Mouse (Mus musculus) left cerebral cortex, postnatal 14 days (tissue): ENCODE data around the gene Eloa. TPM values are rescaled to one million over a fixed set of nuclear protein-coding genes. Genes with fewer than 3 reads are reported as not detected.
"Not testable (repeated sequence)": the region's sequence is repeated elsewhere in the genome, so short reads cannot be mapped to it uniquely, and the experiment has no call there.

Experiments used
- DNase-seq, 2 experiments: peaks; one replicate each; pipeline ENCODE4 v3.0.0; 2021 to 2022; ENCODE audit warnings: low spot score in 2 of 2, mixed read lengths in 1 of 2
- intact Hi-C: fragments of 180-260 bp; cut with DNase I; formaldehyde crosslinking; loops from one replicate; pipeline ENCODE4 v1.15.1; 2025
- long read RNA-seq, 2 experiments: library from polyadenylated mRNA; stranded (forward); transcript quantifications; one replicate each; pipeline ENCODE4 v2.0.0; 2021
- total RNA-seq, 2 experiments: library from RNA; stranded (reverse); gene quantifications; 2 replicates each; pipeline ENCODE4 v1.2.3; 2021

Gene Eloa
- 10 to 100 TPM; 27.6 to 28.2 TPM for total RNA-seq
- long read RNA-seq, experiment 1, full-length matches to known transcripts: 14 of 20 reads
- long read RNA-seq, experiment 1, partial matches to known transcripts: 6 of 20 reads
- long read RNA-seq, experiment 1, other reads (novel, unspliced or antisense): 0 of 20 reads
- long read RNA-seq, experiment 2, full-length matches to known transcripts: 15 of 23 reads
- long read RNA-seq, experiment 2, partial matches to known transcripts: 8 of 23 reads
- long read RNA-seq, experiment 2, other reads (novel, unspliced or antisense): 0 of 23 reads

- intact Hi-C loops: no loop called here
- DNase-seq: peak; percentile 99
These were observed at the start of gene Eloa for GRCm38 (mm10) chr4:136021549-136022047. Gene Eloa (minus strand): TSS chr4:136021763.

- intact Hi-C loops: loop anchor here (2.0 kb wide), 1 partner anchor 78 kb away; no protein-coding TSS in a partner anchor
- peak; percentile 78 to 80 for DNase-seq
These were observed 49.7 kb upstream of the Eloa start for GRCm38 (mm10) chr4:136071178-136071714.

- DNase-seq: no peak
- intact Hi-C loops: loop anchor here (1.0 to 2.0 kb wide), 2 partner anchors 78 to 90 kb away; no protein-coding TSS in a partner anchor
These were observed 49.0 kb upstream of the Eloa start for GRCm38 (mm10) chr4:136070592-136070991.

GRCm38 (mm10) chr4:136069954-136070353 lies 48.4 kb upstream of the Eloa start:
- peak; percentile 60 to 81 for DNase-seq
- intact Hi-C loops: loop anchor here (1.0 to 2.0 kb wide), 2 partner anchors 79 to 90 kb away; no protein-coding TSS in a partner anchor

GRCm38 (mm10) chr4:136069313-136069712 lies 47.8 kb upstream of the Eloa start:
- DNase-seq: no peak
- intact Hi-C loops: no loop called here

- no peak for DNase-seq
- intact Hi-C loops: no loop called here
These were observed 41.6 kb upstream of the Eloa start for GRCm38 (mm10) chr4:136063143-136063542.

- DNase-seq, intact Hi-C loops: not testable (repeated sequence)
These were observed 38.4 kb upstream of the Eloa start for GRCm38 (mm10) chr4:136059800-136060488.

- intact Hi-C loops: no loop called here
- DNase-seq: no peak
These were observed 36.4 kb upstream of the Eloa start for GRCm38 (mm10) chr4:136057916-136058315.

GRCm38 (mm10) chr4:136056030-136056429 lies 34.5 kb upstream of the Eloa start:
- DNase-seq: no peak
- intact Hi-C loops: no loop called here

GRCm38 (mm10) chr4:136053843-136054242 lies 32.3 kb upstream of the Eloa start:
- intact Hi-C loops: no loop called here

GRCm38 (mm10) chr4:136053247-136053596 lies 31.7 kb upstream of the Eloa start, which contains the start of gene Rpl11:
Gene Rpl11 (minus strand): TSS chr4:136053428.
- intact Hi-C loops: no loop called here
- DNase-seq: peak; percentile 92 to 96

More at GRCm38 (mm10) chr4:136053843-136054242, 32.3 kb upstream of the Eloa start:
- no peak for DNase-seq

- DNase-seq: no peak
- intact Hi-C loops: no loop called here
These were observed 31.1 kb upstream of the Eloa start for GRCm38 (mm10) chr4:136052534-136053246.

GRCm38 (mm10) chr4:136052060-136052459 lies 30.5 kb upstream of the Eloa start:
- no peak for DNase-seq
- intact Hi-C loops: no loop called here

- no peak for DNase-seq
- intact Hi-C loops: no loop called here
These were observed 28.7 kb upstream of the Eloa start for GRCm38 (mm10) chr4:136050226-136050625.

- no peak for DNase-seq
- intact Hi-C loops: no loop called here
These were observed 26.9 kb upstream of the Eloa start for GRCm38 (mm10) chr4:136048291-136049032.

- DNase-seq: no peak
- intact Hi-C loops: no loop called here
These were observed 26.1 kb upstream of the Eloa start for GRCm38 (mm10) chr4:136047626-136048025.

GRCm38 (mm10) chr4:136046888-136047287 lies 25.3 kb upstream of the Eloa start:
- DNase-seq: no peak
- intact Hi-C loops: no loop called here

GRCm38 (mm10) chr4:136045091-136045490 lies 23.5 kb upstream of the Eloa start:
- intact Hi-C loops: no loop called here
- no peak for DNase-seq

GRCm38 (mm10) chr4:136043784-136044400 lies 22.3 kb upstream of the Eloa start:
- intact Hi-C loops: no loop called here
- no peak for DNase-seq
